Mouse (Mus musculus): ENCODE measurements around the gene Uhrf1bp1l. TPM values are rescaled to one million over a fixed set of nuclear protein-coding genes. Genes with fewer than 3 reads are reported as not detected.

The Uhrf1bp1l gene
- total RNA-seq, 1 experiment from 2014 or later = 92.7 TPM

DNA sequence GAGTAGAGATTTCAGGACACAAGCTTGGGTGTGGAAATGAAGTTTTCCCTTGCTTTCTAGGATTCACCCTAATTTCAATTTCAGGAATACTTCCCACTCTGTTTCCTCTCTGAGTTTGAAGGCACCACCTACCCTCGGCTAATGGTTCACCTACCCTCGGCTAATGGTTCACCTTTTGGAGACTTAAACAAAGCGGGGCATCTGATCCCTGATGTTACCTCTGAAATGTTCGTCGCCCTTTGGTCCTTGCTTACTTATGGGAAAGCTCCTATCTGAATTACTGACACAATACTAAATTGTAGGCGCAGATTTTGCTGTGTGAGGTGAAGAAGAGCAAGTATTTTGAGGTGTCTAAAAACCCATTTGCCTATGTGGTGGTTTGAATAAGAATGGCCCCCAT lies 106.2 kb downstream of the Uhrf1bp1l start:
- no peak for DNase-seq

DNA sequence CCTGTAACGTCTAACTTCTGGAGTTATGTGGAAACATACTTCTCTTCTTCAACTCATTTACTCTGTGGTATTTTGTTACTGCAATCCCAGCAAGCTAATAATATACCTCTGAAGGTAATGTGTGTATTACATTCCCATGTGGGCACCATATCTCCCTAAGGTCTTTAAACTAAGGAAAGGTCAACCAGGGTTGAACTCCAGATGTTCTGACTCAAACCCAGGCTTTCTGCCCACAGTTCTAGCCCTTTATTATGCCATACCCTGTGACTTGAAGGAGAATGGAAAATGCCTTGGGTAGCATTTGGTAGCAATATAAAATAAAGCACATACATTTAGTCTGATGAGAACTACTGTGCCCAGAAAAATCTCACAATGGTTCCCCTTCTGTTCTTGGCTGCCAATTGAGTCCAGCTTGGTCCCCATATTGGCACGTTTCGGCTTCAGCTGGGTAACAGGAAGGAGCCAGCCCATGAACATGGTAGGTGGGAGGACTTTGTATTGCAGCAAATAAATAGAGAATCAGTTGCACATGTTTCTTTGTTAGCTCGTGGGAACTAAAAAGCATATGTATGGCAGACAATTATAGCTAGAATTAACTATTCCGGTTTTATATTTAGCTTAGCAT lies 110.6 kb downstream of the Uhrf1bp1l start:
- no peak for DNase-seq

DNA sequence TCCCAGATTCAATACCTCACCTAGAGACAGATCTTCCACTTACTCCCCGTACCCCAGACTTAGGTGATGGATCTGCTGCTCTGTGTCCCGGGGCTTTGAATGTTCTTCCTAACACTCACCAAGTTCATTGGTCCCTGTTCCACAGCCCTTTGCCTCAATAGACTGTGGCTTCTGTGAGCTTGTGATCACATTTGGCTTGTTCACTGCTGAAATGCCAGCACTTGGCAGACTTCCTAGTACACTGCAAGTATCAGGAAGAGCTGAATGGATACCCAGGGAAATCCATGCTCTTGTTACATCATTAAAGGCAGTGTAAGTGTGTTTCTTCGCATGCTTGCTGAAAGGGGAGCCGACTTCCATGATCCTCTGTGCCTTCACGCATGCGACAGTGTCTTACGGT lies 111.5 kb downstream of the Uhrf1bp1l start:
- DNase-seq = no peak

DNA sequence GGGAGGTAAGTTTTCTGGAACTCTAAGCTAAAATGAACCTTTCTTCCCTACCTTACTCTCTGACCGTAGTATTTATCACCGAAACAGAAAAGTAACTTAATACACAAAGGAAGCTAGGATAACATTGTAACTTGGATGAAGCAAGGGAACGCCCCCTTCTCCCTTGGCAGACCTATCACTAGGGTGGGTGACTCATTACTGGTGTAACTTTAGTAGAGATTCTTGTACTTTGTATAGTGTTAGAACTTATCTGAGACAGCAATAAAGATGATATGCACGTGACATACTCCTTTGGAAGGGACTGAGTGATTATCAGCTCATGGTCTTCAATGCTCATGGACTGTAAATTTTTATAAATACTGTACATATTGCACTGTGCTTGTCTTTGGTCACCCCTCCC lies 123.4 kb downstream of the Uhrf1bp1l start:
- DNase-seq = no peak

DNA sequence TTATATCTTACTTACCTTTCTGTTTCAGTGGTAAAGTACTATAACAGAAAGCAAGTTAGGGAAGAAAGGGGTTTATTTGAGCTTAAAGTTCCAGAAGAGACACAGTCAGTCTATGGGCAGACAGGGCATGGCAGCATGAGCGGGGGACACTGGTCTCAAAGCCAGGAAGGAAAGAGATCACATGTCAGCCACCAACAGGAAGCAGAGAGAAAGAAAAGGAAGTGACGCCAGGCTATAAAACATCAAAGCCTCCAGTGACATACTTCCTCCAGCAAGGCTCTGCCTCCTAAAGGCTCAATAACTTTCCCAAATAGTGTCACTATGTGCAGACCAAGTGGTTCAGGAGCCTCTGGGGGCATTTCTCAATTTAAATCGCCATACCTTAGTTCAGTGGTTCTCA lies 124.0 kb downstream of the Uhrf1bp1l start:
- DNase-seq = no peak

Other genes with a start within 250 kb of the Uhrf1bp1l start
- 31.0 and 38.1 TPM in 2 replicates for gene Nr1h4, start 211.4 kb upstream of the Uhrf1bp1l start, total RNA-seq (2021)
- 0.21 TPM in 1 of 2 replicates, not detected in the other for gene Slc17a8, start 123.7 kb upstream of the Uhrf1bp1l start, total RNA-seq (2021)
- gene Scyl2, start 58.7 kb upstream of the Uhrf1bp1l start, total RNA-seq (2021) = 50.0 and 54.0 TPM in 2 replicates
- gene Actr6, start 12.7 kb upstream of the Uhrf1bp1l start, total RNA-seq (2021) = 18.0 and 21.0 TPM in 2 replicates
- gene Anks1b, start 128.5 kb downstream of the Uhrf1bp1l start, total RNA-seq (2021) = 0.85 TPM in 1 of 2 replicates, not detected in the other